In the genomic region with DNA sequence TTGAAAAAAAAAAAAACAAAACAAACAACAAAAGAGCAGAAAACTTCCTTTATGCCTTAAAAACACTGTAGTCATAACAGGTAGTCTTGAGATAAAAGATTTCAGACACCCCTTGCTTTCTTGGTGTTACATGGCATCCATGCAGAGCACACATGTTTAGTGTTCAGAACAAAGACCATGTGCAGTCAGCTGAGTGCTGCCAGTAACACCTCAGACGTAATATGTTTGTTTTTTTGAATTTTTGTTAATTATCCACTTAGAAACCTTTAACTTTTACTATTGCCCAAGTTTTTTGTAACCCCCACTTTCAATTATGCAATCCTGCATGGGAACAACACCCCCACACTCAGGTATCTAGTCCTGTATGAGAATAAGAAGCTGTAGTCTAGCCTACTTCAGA, we compare ENCODE assay signal across 25 mouse cellular contexts.
"Had no signal": no experiment of that assay in that cellular context is flagged by ENCODE, and none has a peak within 500 bp of the region (broad histone marks: within the 10 kb centered on the region; RNA-seq: fewer than 3 reads in every experiment).

No protein-coding gene starts in this region.

- DNase-seq: gastrocnemius, adult 2 months; gastrocnemius, postnatal 10 days; gastrocnemius, postnatal 25 days; heart, adult 18-20 months; heart, postnatal 10 days; heart, postnatal 4 days; kidney, postnatal 10 days; kidney, postnatal 25 days; kidney, postnatal 4 days; layer of hippocampus, postnatal 36 days; left cerebral cortex, postnatal 4 days had no signal

- H3K4me3 ChIP-seq: gastrocnemius, adult 2 months; heart, embryonic 10.5 days; heart, embryonic 12.5 days; hindbrain, embryonic 10.5 days; hindbrain, embryonic 12.5 days; intestine, embryonic 15.5 days; layer of hippocampus, adult 2 months; limb, embryonic 13.5 days; limb, embryonic 15.5 days had no signal

- H3K9ac ChIP-seq: heart, embryonic 12.5 days; hindbrain, embryonic 12.5 days; hindbrain, embryonic 14.5 days; intestine, embryonic 15.5 days; limb, embryonic 13.5 days; limb, embryonic 15.5 days; liver, embryonic 14.5 days had no signal

- H3K4me2 ChIP-seq: heart, embryonic 12.5 days; hindbrain, embryonic 12.5 days; hindbrain, embryonic 14.5 days; intestine, embryonic 15.5 days; limb, embryonic 13.5 days; limb, embryonic 15.5 days had no signal

- ATAC-seq: forebrain, embryonic 16.5 days; hindbrain, embryonic 16.5 days; inflammation-experienced regulatory T-cells, adult 6 months; intestine, embryonic 15.5 days; intestine, postnatal 0 days had no signal

- H3K27ac ChIP-seq: gastrocnemius, adult 2 months; heart, embryonic 10.5 days; hindbrain, embryonic 10.5 days; hindbrain, embryonic 12.5 days; hindbrain, embryonic 14.5 days; intestine, embryonic 15.5 days; layer of hippocampus, adult 2 months; limb, embryonic 13.5 days; limb, embryonic 15.5 days; liver, embryonic 14.5 days had no signal

- H3K9me3 ChIP-seq: heart, embryonic 10.5 days; heart, embryonic 12.5 days; hindbrain, embryonic 10.5 days; hindbrain, embryonic 12.5 days; intestine, embryonic 15.5 days; limb, embryonic 13.5 days; limb, embryonic 15.5 days had no signal

- H3K27me3 ChIP-seq: heart, embryonic 12.5 days; hindbrain, embryonic 12.5 days; intestine, embryonic 15.5 days; limb, embryonic 13.5 days; limb, embryonic 15.5 days had no signal

- H3K36me3 ChIP-seq: heart, embryonic 10.5 days; heart, embryonic 12.5 days; hindbrain, embryonic 10.5 days; hindbrain, embryonic 12.5 days; intestine, embryonic 15.5 days; limb, embryonic 13.5 days; limb, embryonic 15.5 days had no signal

- H3K4me1 ChIP-seq: heart, embryonic 10.5 days; heart, embryonic 12.5 days; intestine, embryonic 15.5 days; limb, embryonic 13.5 days; limb, embryonic 15.5 days had no signal
